Mouse (Mus musculus): Measurements from ENCODE around the gene Rest.

Gene Rest

GRCm38 (mm10) chr5:77266066-77266885 is 985 bp downstream of the Rest start:
- peak; percentile 57 to 67 for DNase-seq

- peak; percentile 52 to 61 for DNase-seq
Observed at GRCm38 (mm10) chr5:77266886-77267401, 1.7 kb downstream of the Rest start.

GRCm38 (mm10) chr5:77267441-77267840 is 2.1 kb downstream of the Rest start:
- DNase-seq, result no peak

GRCm38 (mm10) chr5:77267957-77268624 is 2.8 kb downstream of the Rest start:
- DNase-seq, result no peak

GRCm38 (mm10) chr5:77269399-77269798 is 4.1 kb downstream of the Rest start:
- DNase-seq, result peak; percentile 70 to 73

DNA sequence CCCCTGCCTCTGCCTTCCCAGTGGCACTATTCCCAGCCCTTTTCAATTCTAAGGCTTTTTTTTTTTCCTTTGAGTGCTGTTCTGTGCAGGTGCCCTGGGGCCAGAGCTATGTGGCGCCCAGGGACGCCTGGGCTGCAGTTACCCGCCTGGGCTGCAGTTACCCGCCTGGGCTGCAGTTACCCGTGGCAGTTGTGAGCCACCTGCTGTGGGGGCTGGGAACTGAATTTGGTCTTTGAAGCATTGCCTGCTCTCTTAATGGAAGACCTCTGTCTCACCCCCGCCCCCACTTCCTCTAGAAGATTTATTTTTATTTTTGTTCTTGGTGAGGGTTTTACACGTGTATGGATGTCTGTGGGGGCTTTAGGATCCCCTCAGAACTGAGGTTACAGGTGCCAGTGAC is 7.9 kb downstream of the Rest start:
- DNase-seq, result peak; percentile 68 to 71

GRCm38 (mm10) chr5:77275950-77276349 is 10.7 kb downstream of the Rest start:
- DNase-seq, result peak; percentile 79 to 80

DNA sequence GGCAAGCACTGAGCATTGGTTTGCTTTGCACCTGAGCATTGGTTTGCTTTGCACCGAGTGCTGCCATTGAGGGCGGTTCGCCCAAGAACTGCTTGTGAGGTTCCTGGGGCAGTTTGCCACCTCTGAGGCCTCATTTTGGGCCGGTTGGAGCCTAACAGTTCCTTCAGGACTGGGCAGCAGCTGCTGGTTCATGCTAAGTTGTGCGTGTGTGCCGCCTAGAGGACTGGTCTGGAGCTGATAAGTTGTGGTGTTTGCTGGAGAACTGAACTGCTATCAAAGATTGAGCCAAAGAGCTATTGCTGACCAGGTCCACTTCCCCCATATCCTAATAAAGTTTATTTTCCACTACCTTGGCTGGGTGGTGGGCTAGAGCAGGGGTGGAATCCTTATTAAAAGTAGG is 11.9 kb downstream of the Rest start:
- no peak for DNase-seq

- no peak for DNase-seq
Observed at GRCm38 (mm10) chr5:77281518-77282174, 16.4 kb downstream of the Rest start.

- DNase-seq, result no peak
Observed at GRCm38 (mm10) chr5:77282242-77282641, 17.0 kb downstream of the Rest start.

DNA sequence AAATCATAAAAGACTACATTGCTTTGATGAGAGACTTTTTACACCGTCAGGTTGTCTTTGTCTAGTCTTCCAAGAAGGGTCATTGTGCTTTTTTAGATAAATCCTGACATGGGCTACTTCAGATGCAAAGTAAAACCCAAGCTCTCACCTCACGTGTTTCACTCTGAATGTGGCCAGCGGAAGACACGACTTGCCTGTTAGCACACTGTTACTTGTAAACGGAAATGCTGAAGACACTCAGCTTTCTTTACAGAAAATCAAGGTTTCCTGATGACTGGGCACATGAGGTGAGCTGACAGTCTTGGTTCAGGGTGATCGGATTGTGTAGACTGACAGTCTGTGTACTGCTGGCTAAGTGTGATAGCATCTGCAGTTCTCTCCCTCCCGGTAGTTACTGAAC is 20.4 kb downstream of the Rest start:
- no peak for DNase-seq

DNA sequence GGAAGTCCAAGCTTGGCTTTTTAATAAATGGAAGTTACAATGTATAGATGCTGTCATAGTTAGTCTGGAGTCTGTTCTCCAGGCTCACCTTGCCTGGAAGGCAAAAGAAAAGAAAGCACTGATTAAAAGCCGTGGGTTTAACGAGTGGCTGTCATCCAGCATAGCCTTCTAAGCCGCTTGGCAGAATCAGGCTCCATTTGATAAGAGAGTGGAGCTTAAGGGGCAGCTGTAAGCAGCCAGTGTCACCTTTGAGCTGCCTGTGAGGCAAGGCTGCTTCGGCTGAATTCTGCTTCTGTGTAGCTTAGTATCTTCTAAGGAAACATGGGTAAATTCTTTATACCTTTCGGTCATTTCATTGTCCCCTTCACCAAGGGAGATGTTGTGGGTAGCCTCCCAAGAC is 21.6 kb downstream of the Rest start:
- DNase-seq, result no peak

DNA sequence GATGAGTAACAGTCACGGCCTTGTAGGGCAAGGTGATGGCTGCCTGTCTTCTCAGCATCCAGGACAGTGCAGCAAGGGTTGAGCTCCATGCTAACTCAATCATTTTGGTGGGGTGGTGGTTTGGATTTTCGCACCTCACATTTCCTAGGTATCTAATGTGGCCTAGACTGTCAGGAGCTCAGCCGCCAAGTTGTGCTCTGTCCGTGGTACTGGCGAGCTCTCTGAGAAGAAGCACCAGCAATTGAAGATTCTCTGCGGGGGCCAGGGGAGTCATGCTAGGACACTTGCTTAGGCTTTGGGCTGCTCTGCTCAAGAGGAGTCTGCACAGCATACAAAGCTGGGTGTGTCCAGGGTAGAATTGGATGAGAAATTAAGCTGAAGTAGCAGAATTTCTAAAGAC is 22.6 kb downstream of the Rest start:
- peak in 1 of 2 experiments; percentile 28 for DNase-seq

GRCm38 (mm10) chr5:77289686-77290085 is 24.4 kb downstream of the Rest start:
- DNase-seq, result peak; percentile 80 to 86

- no peak for DNase-seq
Observed at GRCm38 (mm10) chr5:77290606-77291005, 25.3 kb downstream of the Rest start.

- DNase-seq, result peak in 1 of 2 experiments; percentile 29
Observed at GRCm38 (mm10) chr5:77292803-77293522, 27.7 kb downstream of the Rest start.

DNA sequence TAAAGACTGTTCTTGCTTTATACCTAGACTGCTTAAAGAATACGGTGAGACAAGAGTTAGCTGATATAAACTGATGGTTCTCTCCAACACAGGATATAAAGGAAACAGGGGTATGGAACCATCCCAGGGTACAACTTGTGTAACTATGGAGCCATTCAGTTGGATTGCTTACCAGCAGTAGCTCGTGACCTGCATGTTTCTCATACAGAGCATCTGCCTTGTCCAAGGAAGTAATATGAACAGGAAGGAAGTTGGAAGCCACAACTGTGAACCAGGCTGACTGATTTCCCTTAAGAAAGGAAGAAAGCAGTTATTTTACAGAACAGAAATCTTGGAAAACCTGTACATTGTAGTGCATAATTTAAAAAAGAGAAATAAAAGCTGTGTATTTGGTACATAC is 34.2 kb downstream of the Rest start:
- no peak for DNase-seq

GRCm38 (mm10) chr5:77301296-77301903 is 36.1 kb downstream of the Rest start:
- DNase-seq, result no peak

- DNase-seq, result no peak
Observed at GRCm38 (mm10) chr5:77307821-77308553, 42.7 kb downstream of the Rest start.

DNA sequence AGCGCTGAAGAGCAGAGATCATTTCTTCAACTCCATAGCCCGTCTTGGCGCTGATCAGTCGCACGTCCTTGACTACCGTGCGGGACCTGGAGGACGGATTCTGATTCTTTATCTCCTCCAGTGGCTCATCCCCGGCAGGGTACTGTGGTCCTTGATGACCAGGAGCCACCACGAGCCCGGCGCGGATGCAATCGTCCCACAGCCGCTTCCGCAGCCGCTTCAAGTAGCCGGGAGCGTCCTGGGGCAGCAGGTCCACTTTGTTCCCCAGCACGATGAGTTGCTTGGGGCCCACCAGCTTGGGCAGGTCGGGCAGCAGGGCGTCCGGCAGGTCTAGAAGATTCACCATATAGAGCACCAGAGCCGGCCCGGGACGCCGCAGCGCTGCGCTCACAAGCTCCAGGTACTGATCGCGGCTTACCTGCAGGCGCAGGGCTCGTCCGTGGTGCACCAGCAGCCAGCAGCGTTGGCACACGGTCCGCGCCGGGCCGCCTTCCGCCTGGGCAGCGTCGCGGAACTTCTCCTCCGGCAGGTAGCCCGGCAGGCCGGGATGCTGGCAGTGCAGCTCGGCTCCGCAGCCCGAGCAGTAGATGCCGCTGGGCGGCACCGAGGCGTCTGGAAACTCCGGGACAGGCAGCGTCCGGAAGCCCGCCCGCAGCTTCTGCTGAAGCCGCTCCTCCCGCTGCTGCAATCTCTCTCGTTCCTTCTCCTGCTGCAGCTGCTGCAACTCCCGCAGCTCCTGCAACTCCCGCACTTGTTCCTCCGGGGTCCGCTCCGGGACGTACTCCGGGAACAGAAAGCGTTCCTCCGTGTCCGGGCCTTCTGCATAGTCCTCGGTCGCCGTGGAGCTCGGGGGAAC is 44.0 kb downstream of the Rest start:
- no peak for DNase-seq
